Mouse (Mus musculus) heart, adult 2 months (tissue): ENCODE measurements at regions not wholly inside any gene's neighbourhood (a gene's known extent, or its start where the extent isn't known, plus 50 kb on each side); places are given as distances from the start of the nearest gene placed in this dataset.

Source experiments
- CTCF ChIP-seq: fragments of 200-600 bp; IDR thresholded peaks from 2 replicates; pipeline ENCODE4 v1.8.1; 2022; ENCODE audit warnings: antibody characterized with exemption, mild to moderate bottlenecking, moderate library complexity
- EP300 ChIP-seq: fragments of 200-500 bp; IDR thresholded peaks from 2 replicates; pipeline ENCODE4 v1.6.1; 2011; ENCODE audit warnings: low read depth, low read length, control low read depth; ENCODE audit not compliant: insufficient read depth
- POLR2A ChIP-seq: fragments of 200-500 bp; IDR thresholded peaks from 2 replicates; pipeline ENCODE4 v1.6.1; 2011; ENCODE audit warnings: mild to moderate bottlenecking, low read depth, low read length, control low read depth; ENCODE audit not compliant: insufficient read depth

DNA sequence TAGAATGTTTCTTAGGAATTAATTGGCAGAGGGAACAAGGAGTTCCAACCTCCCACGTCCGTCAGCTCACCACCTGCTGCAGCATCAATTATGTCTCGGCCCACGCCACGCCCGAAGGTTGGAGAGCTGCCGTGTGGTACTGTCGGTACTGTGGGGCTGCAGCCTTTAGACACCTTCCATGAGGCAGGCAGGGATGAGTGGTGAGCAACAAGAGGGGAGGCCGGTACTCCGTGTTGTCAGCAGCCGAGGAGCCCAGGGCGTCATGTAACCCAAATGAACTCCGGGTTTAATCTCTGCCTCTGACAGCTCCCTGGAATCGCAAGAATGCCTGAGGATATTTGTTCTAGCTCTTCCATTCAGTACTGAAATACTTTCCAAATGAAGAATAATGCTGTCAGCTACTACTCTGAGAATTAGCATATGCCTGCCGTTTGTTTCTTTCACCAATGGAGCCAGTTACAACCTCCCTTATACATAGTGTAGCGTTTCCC, 524.8 kb downstream of the Slc4a3 start:
- no peak for TF ChIP-seq CTCF
- no peak for TF ChIP-seq EP300
- TF ChIP-seq POLR2A = no peak
